Mouse (Mus musculus): ENCODE results near the gene Cpeb1. TPM values are rescaled to one million over a fixed set of nuclear protein-coding genes. Genes with fewer than 3 reads are reported as not detected.

Gene Cpeb1
- total and polyA plus RNA-seq, 2 experiments: 4.3 to 7.0 TPM

DNA sequence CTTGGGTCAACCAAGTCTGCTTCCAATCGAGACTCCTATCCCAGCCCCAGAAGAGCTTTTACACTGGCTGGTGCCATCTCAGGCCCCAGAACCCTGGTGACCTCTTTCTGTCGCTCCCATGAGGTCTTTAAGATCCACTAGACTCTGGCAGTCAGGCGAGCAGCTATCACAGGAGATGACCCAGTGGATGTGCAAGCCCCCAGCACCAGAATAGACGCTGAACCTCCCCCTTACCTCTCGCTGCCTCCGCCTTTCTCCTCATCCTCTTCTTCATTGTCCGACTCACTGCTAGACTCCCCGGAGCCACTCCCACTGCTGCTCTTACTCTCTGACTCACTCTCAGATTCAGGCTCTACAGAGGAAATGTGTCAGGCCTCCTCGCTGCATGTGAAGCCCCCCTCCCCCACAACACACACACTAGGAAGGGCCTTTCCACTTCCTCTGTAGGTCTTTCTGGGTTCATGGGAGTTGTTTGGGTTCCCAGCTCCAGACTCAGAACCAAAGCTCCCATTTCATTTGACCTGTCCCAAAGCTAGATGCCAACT, 9.7 kb upstream of the Cpeb1 start:
- Histone ChIP-seq H3K4me1 (ENCODE audit: control insufficient read depth, insufficient read depth, low read length) (no peaks in the 10 kb centered on the region), H3K27ac (replicated peaks; ENCODE audit: insufficient read depth, low read depth, low read length) (no peak overlapping the region), H3K27me3 (ENCODE audit: control insufficient read depth, insufficient read depth, low read length) (0 out of 2 replicates have a peak, but pooled peaks cover 3% of the 10 kb centered on the region), H3K9ac (ENCODE audit: low read depth, low read length) (no peak overlapping the region), H3K36me3 (ENCODE audit: control insufficient read depth, insufficient read depth, low read length) (no peaks in the 10 kb centered on the region), H3K79me2 (ENCODE audit: control insufficient read depth, insufficient read depth, low read length) (no peaks in the 10 kb centered on the region), H3K4me3 (ENCODE audit: insufficient read depth, low read depth, low read length) (no peak overlapping the region)
- no peak for TF ChIP-seq POLR2A (IDR thresholded peaks at IDR 0.05; ENCODE audit: extremely low read depth, insufficient read depth, low read length)
- no peak for TF ChIP-seq CTCF (IDR thresholded peaks at IDR 0.05; ENCODE audit: low read depth, low read length)
- WGBS: 71% methylated on average over 9 of the region's 9 CpGs
- no peak for DNase-seq (ENCODE audit: extremely low read depth, low read depth, low spot score)

DNA sequence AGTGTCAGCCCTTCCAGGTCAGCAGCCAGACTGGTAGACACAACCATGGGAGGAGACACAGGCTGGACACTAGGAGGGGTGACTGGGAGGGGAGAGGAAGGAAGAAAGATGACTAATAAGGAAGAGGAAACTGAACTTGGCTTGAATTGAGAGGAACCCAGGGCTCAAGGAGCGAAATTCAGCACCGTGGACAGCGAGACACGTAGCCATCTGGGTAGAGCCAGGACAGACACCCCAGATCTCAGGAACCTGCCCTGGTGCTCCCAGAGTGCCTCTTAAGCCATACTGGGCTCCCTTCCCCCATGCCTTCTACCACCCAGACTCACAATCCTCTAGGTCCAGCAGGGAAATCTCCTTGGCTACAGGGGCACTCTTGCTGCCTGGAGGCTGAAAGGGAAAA, 8.9 kb upstream of the Cpeb1 start:
- Histone ChIP-seq H3K4me1 (ENCODE audit: control insufficient read depth, insufficient read depth, low read length) (no peaks in the 10 kb centered on the region), H3K27ac (replicated peaks; ENCODE audit: insufficient read depth, low read depth, low read length) (no peak overlapping the region)
- no peak for DNase-seq (ENCODE audit: extremely low read depth, low read depth, low spot score)

DNA sequence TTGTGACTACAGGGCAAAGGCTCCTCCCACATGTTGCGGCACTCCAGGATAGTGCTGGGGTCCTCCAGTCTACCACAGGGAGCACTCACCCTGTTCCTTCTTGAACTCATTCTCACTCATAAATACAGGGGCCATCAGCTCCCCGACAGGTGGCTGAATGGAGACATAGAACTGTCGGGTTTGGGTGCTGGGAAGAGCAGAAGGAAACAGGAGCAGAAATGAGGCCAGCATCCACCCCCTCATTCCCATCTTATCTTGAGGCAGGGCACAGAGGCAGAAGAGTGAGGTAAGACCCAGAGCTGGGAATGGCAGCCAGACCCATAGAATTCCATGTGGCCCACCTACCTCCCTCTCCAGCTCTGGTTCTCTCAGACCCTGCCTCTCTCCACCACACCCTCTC, 7.5 kb upstream of the Cpeb1 start:
- 80% methylated on average over 3 of the region's 3 CpGs for WGBS

More for the DNA sequence above, 8.9 kb upstream of the Cpeb1 start:
- Histone ChIP-seq H3K9ac (ENCODE audit: low read depth, low read length) (no peak overlapping the region), H3K79me2 (ENCODE audit: control insufficient read depth, insufficient read depth, low read length) (no peaks in the 10 kb centered on the region), H3K36me3 (ENCODE audit: control insufficient read depth, insufficient read depth, low read length) (no peaks in the 10 kb centered on the region), H3K4me3 (ENCODE audit: insufficient read depth, low read depth, low read length) (no peak overlapping the region), H3K27me3 (ENCODE audit: control insufficient read depth, insufficient read depth, low read length) (0 out of 2 replicates have a peak, but pooled peaks cover 3% of the 10 kb centered on the region)
- TF ChIP-seq CTCF (IDR thresholded peaks at IDR 0.05; ENCODE audit: low read depth, low read length): no peak
- no peak for TF ChIP-seq POLR2A (IDR thresholded peaks at IDR 0.05; ENCODE audit: extremely low read depth, insufficient read depth, low read length)
- WGBS: 4% methylated on average over 4 of the region's 4 CpGs

GRCm38 (mm10) chr7:81454331-81455039, 780 bp downstream of the Cpeb1 start:
- no peaks in the 10 kb centered on the region for H3K4me1 ChIP-seq (ENCODE audit: control insufficient read depth, insufficient read depth, low read length)
- H3K36me3 ChIP-seq (ENCODE audit: control insufficient read depth, insufficient read depth, low read length): no peaks in the 10 kb centered on the region
- TF ChIP-seq POLR2A (IDR thresholded peaks at IDR 0.05; ENCODE audit: extremely low read depth, insufficient read depth, low read length): no peak
- TF ChIP-seq CTCF (IDR thresholded peaks at IDR 0.05; ENCODE audit: low read depth, low read length): no peak
- H3K27ac ChIP-seq (replicated peaks; ENCODE audit: insufficient read depth, low read depth, low read length): no peak overlapping the region
- H3K27me3 ChIP-seq (ENCODE audit: control insufficient read depth, insufficient read depth, low read length): no peaks in the 10 kb centered on the region
- no peaks in the 10 kb centered on the region for H3K79me2 ChIP-seq (ENCODE audit: control insufficient read depth, insufficient read depth, low read length)
- H3K4me3 ChIP-seq (ENCODE audit: insufficient read depth, low read depth, low read length): peak overlapping the region; percentile 52
- WGBS: 2% methylated on average over 82 of the region's 87 CpGs
- peak; percentile 24 for DNase-seq (ENCODE audit: extremely low read depth, low read depth, low spot score)
- peak overlapping the region; percentile 50 for H3K9ac ChIP-seq (ENCODE audit: low read depth, low read length)

More for the DNA sequence above, 7.5 kb upstream of the Cpeb1 start:
- Histone ChIP-seq H3K36me3 (ENCODE audit: control insufficient read depth, insufficient read depth, low read length) (no peaks in the 10 kb centered on the region), H3K79me2 (ENCODE audit: control insufficient read depth, insufficient read depth, low read length) (no peaks in the 10 kb centered on the region), H3K9ac (ENCODE audit: low read depth, low read length) (no peak overlapping the region), H3K4me1 (ENCODE audit: control insufficient read depth, insufficient read depth, low read length) (no peaks in the 10 kb centered on the region), H3K27me3 (ENCODE audit: control insufficient read depth, insufficient read depth, low read length) (0 out of 2 replicates have a peak, but pooled peaks cover 3% of the 10 kb centered on the region), H3K27ac (replicated peaks; ENCODE audit: insufficient read depth, low read depth, low read length) (no peak overlapping the region), H3K4me3 (ENCODE audit: insufficient read depth, low read depth, low read length) (no peak overlapping the region)
- DNase-seq (ENCODE audit: extremely low read depth, low read depth, low spot score): no peak
- TF ChIP-seq POLR2A (IDR thresholded peaks at IDR 0.05; ENCODE audit: extremely low read depth, insufficient read depth, low read length) (no peak), CTCF (IDR thresholded peaks at IDR 0.05; ENCODE audit: low read depth, low read length) (no peak)

DNA sequence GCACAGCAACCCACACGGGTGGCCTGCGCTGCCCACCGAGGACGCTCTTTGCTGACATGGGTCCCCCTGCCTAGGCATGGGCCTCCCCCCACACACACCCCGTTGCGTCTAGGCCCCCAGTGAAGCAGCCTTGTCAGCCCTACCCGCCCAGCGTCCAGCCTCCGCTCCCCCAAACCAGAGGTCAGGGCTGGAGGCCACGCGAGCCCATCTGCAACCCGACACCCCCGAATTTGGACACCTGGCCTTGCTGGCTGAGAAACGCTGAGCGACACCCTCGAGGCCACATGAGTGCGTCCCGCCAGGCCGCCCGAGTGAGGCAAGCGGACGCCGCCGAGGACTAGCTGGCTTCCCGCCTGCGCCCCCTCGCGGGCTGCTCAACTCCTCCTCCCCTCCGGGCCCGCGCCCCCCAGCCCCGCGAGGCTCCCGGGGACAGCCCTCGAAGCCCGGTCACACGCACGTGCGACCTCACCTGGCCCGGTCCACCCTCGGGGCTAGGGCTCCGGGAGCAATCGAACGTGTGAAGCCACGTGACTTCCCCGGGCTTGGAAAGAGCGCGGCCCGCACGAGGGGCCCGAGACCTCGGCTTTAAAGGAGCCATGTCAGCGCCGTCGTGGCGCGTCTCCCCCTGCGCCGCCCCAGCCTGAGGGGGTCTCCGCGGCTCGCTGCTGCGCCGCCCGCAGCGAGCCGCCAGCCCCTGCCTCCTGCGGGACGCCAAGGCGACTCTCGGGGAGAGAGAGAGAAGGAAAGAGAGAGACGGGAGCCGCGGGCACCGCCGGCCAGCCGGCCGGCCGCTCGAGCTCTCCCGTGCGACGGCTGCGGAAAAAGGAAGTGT, 1.6 kb downstream of the Cpeb1 start:
- 7% methylated on average over 80 of the region's 84 CpGs for WGBS
- Histone ChIP-seq H3K27me3 (ENCODE audit: control insufficient read depth, insufficient read depth, low read length) (no peaks in the 10 kb centered on the region), H3K27ac (replicated peaks; ENCODE audit: insufficient read depth, low read depth, low read length) (no peak overlapping the region), H3K79me2 (ENCODE audit: control insufficient read depth, insufficient read depth, low read length) (no peaks in the 10 kb centered on the region), H3K4me3 (ENCODE audit: insufficient read depth, low read depth, low read length) (peak overlapping the region; percentile 52), H3K9ac (ENCODE audit: low read depth, low read length) (peak overlapping the region; percentile 50), H3K36me3 (ENCODE audit: control insufficient read depth, insufficient read depth, low read length) (no peaks in the 10 kb centered on the region), H3K4me1 (ENCODE audit: control insufficient read depth, insufficient read depth, low read length) (no peaks in the 10 kb centered on the region)
- TF ChIP-seq CTCF (IDR thresholded peaks at IDR 0.05; ENCODE audit: low read depth, low read length) (no peak), POLR2A (IDR thresholded peaks at IDR 0.05; ENCODE audit: extremely low read depth, insufficient read depth, low read length) (no peak)
- peak; percentile 38 for DNase-seq (ENCODE audit: extremely low read depth, low read depth, low spot score)
